Mouse (Mus musculus): ENCODE data around the gene Pld6.

Pld6 gene

DNA sequence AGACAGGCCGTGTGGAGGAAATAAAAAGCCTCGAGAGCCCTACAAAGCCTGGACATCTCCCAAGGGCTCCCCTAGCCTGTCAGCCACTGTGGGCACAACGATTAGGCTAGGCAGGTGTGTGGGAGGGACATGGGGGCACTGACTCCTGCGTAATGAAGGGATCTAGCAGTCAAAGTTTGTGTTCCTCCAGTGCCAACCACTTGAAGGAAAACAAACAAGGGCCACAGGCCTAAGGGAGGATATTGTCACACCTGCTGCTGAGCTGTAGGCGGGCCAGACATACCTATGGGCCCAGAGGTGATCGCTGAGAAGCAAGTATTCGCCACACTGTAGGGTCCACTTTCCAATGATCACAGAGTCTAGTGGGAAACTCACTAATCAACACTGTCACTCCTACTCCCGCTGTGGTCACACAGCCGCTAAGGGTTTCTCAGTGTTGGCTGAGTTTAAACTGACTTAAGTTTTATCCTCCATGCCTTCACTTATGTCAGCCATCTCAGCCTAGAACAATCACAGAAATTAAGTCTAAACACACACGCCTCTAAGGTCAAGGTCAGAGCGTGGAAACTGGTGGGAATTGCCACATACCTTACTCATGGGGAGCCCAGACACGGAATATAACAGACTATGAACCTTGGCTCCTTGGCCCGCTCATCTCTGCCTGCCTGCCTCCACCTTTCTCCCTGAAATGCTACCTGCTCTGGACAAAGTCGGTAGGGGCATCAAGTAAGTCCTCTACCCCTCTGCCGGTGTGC is 824 bp downstream of the Pld6 start:
- no peak for DNase-seq (ENCODE audit: low spot score in 2 of 2)

DNA sequence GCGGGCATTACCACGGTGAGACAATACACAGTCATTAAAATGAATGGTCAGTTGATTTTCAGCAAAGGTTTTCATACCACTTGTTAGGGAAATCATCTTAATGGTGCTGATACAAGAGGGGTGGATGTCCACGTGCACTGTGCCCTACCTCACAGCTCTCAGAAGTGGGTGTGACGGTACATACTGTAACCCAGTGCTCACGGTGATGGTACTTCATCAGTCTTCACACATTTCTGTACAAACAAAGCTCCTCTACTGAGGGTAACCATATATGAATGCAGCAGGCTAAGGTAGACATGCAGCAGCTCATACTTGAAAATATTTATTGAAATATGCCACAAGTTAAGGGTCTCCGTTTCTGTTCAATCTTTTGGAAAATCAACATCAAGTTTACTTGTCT is 3.9 kb downstream of the Pld6 start:
- DNase-seq (ENCODE audit: low spot score in 2 of 2): no peak

DNA sequence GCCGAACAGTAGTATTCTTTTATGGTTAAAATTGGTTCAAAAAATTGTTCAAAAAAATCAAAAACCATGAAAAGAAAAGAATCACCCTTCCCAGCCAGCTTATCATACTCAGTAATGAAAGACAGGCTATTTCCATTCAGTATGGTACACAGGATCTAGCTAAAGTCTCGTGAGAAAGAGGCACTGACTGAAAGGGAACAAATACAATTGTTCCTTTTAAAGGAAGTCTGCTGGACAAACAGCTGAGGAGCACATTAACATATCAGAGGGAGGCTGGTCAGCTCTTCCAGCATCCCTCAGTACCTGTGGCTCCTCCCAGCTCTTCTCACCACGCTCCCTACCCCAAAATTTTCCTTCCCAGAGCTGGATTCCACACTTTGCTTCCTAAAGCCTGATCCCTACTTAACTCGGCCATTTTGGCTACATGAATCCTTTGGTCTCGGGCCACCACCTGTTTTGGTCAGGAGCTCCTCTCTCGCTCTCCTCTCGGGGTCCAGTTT is 5.3 kb downstream of the Pld6 start:
- DNase-seq (ENCODE audit: low spot score in 2 of 2): no peak

DNA sequence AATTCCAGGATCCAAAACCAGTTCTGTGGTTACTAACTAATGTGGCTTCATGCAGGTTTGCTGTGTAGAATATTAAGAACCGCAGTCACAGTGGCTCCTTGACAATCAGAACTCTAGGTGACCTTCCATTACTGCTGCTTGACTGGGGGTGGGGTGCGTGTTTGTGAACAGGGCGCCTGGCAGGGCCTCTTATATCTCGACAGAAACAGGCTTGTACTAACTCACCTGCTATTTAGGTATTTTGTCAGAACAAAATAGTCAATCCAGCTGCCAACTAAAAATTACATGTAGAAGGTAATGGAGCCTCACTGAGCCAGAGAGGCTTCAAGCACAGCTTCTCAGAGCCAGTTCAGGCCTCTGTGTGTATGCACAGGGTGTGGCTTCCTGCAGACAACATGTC is 7.2 kb downstream of the Pld6 start:
- no peak for DNase-seq (ENCODE audit: low spot score in 2 of 2)

DNA sequence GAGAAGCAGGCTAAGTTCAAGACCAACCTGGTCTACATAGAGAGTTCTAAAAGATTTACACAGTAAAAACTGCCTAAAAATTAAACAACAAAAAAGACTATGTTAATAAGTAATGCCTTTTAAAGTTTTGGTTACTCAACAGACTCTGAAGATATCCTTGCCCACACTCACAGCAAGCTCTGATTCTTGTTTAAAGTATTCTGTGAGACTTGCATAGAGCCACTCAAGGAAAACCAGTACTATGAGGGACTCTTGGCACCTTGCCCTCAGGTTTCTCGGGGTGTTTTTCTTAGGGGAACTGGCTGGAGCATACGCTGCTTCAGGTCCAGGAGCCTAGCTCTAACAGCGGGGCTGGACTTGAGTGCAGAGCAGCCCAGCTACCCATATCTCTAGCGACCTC is 8.0 kb downstream of the Pld6 start:
- no peak for DNase-seq (ENCODE audit: low spot score in 2 of 2)

DNA sequence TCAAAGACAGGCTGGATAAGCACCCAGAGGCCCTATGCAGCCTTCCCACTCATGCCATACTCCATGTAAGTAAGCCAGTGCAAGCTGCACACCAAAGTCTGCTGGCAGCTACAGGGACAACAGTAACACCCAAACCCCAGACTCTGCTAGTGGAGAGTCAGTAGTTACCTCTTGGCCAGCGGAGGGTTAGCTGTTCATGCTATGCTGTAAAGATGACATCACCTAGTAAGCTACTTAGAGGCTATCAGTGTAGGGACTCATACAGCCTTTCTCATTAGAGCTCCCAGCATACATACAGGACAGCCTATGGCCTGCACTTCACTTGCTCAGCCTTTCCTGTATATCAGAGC is 8.6 kb downstream of the Pld6 start:
- no peak for DNase-seq (ENCODE audit: low spot score in 2 of 2)

DNA sequence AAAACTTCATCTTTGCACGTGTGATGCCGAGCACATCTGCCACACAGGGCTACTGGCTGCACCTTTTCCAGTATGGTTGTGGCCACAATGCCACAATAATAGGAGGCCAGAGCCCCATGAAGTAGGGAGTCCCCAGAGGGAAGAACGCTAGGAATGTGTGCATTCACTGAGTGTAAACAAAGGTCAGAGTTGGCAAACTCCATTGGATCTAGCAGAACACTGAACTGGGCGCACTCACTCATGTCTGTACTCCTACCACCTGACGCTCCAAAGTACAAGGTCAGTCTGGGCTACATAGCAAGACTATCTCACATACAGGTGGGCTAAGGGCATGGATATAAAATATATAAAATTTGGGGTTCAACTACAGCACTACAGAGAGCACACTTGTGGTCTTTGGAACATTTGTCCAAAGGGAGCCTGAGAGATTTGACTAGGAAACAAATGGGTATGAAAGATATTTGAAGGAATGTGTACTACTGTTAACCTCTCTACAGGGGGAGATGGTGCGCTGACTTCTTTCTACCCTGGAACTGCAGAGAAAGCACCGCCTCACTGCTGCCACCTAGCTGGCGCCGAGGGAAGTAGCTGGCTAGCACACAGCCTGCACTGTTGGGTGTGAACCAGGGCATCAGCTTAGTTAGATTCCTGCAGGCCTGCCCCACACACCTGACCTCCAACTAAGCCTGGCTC is 9.1 kb downstream of the Pld6 start:
- DNase-seq (ENCODE audit: low spot score in 2 of 2): peak in 1 of 2 experiments; percentile 55

DNA sequence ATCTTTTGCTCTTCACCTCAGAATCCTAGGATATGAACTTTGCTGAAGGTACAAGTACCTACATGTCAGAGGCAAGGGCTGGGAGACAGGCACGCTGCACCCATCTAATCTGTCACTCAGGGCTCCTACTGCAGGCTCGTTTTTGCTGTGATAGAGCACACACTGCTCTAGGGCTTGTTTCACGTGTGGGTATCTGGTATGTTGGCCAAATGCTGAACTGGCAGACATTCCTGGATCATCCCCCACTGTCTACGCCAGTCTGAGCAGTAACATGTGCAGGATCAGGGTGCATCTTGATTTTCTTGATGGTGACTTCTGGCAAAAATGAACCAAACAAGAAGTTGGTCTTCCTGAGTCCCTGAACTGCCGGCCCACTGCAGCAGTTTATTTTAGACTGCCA is 10.2 kb downstream of the Pld6 start:
- no peak for DNase-seq (ENCODE audit: low spot score in 2 of 2)

DNA sequence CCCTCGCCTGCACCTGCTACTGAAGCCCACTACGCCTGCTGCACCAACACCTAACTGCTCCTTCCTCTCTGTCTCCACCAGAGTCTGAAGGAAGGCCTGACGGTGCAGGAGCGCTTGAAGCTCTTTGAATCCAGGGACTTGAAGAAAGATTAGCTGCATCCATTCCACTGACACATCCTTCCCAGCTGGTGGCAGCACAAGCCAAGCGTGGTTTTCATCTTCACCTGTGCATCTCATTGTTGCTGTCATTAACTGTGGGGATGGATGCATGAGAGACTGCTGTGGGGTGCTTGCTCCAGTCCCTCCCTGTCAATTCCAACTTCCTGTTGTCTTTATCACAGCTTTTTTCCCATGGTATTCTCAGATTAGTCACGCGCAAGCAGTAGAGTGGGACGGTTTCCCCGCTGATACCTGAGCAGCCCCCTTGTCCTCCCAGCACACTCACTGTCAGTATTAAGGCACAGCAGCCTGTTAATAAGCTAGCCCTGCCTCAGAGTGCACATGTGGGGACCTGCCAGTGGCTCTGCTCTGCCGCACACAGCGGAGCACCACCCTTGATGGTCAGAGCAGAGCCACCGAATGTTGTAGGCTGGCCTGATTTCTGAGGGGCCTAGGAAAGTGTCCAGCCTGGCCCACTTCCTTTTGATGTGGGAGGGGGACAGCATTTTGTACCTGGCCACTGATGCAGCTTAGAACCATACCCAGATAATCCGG is 11.9 kb downstream of the Pld6 start:
- no peak for DNase-seq (ENCODE audit: low spot score in 2 of 2)

DNA sequence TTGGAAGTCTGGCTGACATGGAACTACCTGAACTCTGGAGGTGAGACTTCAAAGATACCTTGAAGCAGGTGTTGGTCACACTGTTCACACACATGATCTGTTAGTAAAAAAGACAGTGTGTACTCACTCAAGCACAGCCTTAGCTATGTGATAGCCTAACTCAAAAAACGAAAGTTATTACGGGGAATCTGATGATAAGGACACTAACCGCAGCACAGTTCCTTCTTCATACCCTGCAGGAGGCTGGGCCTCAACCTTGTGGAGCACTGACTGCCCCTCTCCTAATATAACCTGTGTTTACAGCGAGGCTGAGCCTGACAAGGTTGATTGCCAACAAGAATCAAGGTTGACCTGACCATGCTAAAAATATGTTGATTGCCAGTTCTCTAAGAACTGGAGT is 12.9 kb downstream of the Pld6 start:
- no peak for DNase-seq (ENCODE audit: low spot score in 2 of 2)

DNA sequence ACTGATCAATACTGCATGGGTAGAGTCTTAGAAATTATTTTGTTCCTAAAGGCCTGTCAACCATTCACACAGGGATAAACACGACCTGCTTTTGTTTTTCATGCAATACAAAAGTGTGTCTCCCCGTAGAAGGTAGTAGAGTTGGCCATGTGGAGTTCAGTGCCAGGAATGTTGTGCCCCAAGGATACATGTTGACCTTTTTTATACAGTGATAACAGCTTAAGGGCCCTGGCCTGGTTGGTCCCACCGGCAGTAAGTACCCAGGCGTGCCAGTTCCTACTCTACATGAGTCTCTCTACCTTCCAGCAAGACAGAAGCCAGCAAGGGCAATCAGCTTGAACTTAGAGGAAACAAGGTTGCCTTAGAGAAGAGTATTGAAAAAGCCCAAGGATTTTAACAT is 14.5 kb downstream of the Pld6 start:
- no peak for DNase-seq (ENCODE audit: low spot score in 2 of 2)

DNA sequence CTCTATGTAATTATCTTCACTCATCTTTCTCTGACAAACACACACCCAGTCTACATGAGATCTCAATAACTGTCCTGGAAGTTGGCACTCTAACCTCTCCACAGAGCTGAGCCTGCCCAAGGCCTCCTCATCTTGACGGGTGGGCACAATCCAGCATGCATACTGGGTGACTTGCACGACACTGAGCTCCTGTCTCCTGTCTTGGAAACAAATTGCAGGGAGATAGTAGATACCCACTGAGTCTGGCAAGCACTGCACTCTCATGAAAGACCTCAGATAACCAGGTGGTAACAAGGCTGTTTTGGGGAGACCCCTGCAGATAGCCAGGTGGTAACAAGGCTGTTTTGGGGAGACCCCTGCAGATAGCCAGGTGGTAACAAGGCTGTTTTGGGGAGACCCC is 15.2 kb downstream of the Pld6 start:
- no peak for DNase-seq (ENCODE audit: low spot score in 2 of 2)

DNA sequence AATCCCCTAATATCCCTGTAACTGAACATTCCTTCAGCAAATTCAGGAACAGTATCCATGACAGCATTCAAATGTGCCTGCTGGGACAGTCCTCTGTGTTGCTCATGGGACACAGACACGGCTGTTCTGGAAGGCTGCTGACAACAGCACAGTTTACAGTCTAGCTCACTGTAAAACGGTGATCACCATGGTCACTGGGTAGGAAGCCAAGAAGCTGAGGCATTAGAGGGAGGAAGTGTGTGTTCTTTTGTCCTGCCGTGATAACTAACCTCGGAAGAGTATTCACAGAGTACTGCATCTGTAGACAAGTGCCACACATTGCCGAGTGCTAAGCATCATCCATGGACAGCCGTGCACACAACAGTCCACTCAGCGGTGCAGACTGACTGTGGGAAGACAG is 16.7 kb downstream of the Pld6 start:
- DNase-seq (ENCODE audit: low spot score in 2 of 2): no peak

DNA sequence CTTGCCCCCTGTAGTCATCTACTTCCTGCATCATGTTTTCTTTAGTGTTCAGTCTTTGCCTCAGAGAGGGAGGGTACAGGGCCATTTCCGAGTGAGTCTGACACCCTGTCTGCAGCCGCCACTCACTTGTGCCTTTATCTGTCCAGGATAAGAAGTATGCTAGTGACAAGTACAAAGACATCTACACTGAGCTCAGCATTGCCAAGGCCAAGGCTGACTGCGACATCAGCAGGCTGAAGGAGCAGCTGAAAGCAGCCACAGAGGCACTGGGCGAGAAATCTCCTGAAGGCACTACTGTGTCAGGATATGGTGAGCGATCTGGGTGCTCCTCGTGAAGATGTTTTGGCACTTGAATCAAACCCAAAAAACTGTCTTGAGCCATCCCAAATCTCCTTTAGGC is 17.7 kb downstream of the Pld6 start:
- no peak for DNase-seq (ENCODE audit: low spot score in 2 of 2)

DNA sequence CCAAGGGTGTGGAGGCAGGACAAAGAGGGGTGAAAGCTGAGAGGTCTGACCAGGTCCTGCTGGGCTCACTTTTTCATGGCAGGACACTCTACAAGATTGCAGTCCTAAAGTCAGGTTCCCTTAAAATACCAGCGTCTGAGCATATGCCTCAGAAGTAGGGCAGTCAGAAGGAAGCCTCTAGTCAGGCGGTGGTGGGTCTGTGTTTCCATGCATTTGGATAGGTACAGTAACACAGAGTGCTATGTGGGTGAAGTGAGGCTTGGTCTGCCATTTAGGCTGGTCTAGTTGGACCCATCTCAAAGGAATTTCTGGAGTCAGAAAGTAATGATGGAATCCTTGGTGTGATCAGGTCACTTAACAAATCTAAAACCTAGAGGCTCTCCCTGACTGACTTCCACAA is 18.1 kb downstream of the Pld6 start:
- no peak for DNase-seq (ENCODE audit: low spot score in 2 of 2)

DNA sequence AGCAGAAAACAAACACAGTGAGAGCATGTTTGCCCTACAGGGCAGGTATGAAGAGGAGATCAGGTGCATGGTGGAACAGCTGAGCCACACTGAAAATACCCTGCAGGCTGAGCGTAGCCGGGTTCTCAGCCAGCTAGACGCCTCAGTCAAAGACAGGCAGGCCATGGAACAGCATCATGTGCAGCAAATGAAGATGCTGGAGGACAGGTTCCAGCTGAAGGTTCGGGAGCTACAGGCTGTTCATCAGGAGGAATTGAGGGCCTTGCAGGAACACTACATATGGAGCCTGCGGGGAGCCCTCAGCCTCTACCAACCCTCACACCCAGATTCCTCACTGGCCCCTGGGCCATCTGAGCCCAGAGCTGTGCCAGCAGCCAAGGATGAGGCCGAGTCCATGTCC is 26.6 kb downstream of the Pld6 start:
- DNase-seq (ENCODE audit: low spot score in 2 of 2): no peak

DNA sequence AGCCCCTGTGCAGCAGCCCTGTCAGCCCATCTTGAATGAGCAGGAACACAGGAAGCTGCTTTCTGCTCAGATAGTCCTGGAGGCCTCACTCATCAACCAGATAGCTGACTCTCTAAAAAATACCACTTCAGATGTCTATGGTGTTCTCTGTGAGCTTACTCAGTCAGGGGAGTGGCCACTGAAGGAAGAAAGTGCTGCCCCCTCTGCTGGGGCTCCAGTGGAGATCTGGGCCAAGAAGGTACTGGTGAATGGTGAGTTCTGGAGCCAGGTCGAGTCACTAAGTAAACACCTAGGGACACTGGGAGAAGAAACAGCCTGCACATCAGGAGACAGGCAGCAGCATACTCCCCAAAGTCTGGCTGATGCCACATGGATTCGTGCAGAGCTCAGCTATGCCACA is 27.8 kb downstream of the Pld6 start:
- no peak for DNase-seq (ENCODE audit: low spot score in 2 of 2)

DNA sequence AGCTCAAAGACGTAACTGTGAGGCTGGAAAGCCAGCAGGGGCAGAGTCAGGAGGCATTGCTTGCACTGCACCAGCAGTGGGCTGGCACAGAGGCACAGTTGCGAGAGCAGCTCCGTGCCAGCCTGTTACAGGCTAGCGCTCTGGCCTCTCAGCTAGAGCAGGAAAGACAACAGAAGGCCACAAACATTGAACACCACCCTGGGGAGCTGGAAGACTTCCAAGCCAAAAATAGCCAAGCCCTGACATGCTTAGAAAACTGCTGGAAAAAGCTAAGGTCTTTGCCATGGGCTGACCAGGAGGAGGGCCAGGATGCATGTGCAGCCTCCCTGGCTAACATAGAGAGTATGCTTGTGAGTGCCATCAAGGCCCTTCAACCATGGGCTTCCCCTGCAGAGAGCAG is 28.3 kb downstream of the Pld6 start:
- DNase-seq (ENCODE audit: low spot score in 2 of 2): peak in 1 of 2 experiments; percentile 32

DNA sequence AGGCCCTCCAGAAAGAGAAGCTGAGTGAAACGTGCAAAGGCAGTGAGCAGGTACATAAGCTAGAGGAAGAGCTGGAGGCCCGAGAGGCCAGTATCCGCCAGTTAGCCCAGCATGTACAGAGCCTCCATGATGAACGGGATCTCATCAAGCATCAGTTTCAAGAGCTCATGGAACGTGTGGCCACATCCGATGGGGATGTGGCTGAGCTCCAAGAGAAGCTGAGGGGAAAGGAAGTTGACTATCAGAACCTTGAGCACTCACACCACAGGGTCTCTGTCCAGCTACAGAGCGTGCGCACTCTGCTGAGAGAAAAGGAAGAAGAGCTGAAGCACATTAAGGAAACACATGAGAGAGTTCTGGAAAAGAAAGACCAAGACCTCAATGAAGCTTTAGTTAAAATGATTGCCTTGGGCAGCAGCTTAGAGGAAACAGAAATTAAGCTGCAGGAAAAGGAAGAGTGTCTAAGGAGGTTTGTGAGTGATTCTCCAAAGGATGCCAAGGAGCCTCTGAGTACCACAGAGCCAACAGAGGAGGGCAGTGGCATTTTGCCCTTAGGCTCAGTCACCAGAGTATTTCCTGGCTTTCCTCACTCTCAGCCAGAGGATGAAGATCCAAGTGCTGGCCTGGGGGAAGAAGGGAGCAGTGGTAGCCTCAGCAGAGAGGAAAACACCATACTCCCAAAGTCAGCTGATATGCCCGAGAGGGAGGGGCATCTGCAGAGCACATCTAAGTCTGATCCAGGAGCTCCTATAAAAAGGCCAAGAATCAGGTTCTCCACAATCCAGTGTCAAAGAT is 29.1 kb downstream of the Pld6 start:
- no peak for DNase-seq (ENCODE audit: low spot score in 2 of 2)

DNA sequence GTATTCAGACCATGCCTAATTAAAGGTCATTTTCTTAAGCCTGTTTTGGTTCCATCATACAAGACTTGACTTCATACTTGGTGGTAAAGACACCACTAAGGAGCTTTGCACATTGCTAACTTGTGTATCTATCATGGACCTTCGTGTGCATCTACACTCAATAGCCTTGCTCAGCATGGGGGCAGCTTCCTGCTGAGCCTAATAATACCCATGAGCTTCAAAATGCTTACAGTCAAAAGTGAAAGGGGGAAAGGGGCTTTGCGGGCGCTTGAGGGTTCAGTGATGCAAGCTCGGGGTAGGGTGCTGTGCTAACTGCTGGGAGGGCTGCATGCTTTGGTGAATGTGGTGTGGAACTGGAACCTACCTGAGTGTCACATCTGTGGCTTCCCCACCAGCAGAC is 31.1 kb downstream of the Pld6 start:
- no peak for DNase-seq (ENCODE audit: low spot score in 2 of 2)

DNA sequence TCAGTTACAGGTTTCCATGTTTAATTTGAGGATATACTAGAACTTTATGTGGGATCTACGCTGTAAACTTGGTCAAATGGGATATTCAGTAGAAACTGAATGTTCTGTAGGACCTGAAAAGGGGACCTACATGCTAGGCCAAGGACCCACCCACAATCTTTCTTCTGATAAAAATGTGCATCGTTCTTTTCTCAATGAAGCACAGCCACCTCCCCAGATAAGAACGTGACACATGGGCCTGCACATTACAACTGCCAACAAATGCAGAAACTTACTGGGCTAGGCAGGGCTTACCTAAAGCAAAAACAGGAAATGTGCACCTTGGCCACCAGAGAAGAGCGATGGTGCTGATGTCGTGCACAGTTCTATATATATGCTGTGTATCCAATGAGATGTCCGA is 32.9 kb downstream of the Pld6 start:
- DNase-seq (ENCODE audit: low spot score in 2 of 2): no peak

DNA sequence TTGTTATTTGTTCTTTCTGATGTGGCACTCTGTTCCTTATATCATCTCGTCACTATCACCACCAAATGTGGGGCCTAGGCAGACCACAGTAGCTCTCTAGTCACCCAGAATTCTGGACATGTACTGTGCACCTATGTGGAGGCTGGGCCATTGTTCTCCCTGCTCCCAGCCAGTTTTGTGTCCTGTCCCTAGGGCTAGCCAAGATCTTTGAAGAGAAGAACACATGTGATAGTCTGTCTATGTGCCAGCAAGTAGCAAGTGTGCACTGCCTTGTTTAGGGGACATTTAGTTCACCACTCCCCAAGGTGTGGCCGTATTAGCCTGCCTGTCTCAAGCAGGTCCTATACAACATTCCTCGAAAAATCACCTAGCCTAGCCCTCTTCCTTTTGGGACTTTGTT is 38.4 kb downstream of the Pld6 start:
- no peak for DNase-seq (ENCODE audit: low spot score in 2 of 2)
